Mouse (Mus musculus) midbrain, embryonic 11.5 days (tissue): Measurements from ENCODE around the gene Gm7137. TPM values are rescaled to one million over a fixed set of nuclear protein-coding genes. Genes with fewer than 3 reads are reported as not detected.
"Not testable (repeated sequence)": the region's sequence is repeated elsewhere in the genome, so short reads cannot be mapped to it uniquely, and the experiment has no call there.

Experiments
- ATAC-seq: fragments of 200-750 bp; cut with Nextera tagmentation; 2 replicates; pipeline ENCODE4 v1.8.0; 2017; ENCODE audit warnings: moderate TSS enrichment, moderate library complexity; ENCODE audit not compliant: low FRiP score
- DNase-seq: peaks from one replicate; pipeline ENCODE4 v3.0.0; 2015; ENCODE audit warnings: low spot score; ENCODE audit errors: missing footprints
- H3K27ac ChIP-seq: fragments of 300-500 bp; sonication (generic); 2 replicates; pipeline ENCODE4 v1.5.1; 2014; ENCODE audit warnings: low read depth, low read length
- H3K27me3 ChIP-seq: fragments of 300-500 bp; sonication (generic); 2 replicates; pipeline ENCODE4 v1.6.1; 2014; ENCODE audit warnings: mild to moderate bottlenecking, low read length, moderate library complexity, mixed read lengths; ENCODE audit not compliant: control insufficient read depth, insufficient read depth
- H3K36me3 ChIP-seq: fragments of 300-500 bp; sonication (generic); 2 replicates; pipeline ENCODE4 v1.6.1; 2014; ENCODE audit warnings: mild to moderate bottlenecking, low read length, moderate library complexity, mixed read lengths; ENCODE audit not compliant: control insufficient read depth, insufficient read depth
- H3K4me1 ChIP-seq: fragments of 300-500 bp; sonication (generic); 2 replicates; pipeline ENCODE4 v1.6.1; 2014; ENCODE audit warnings: low read length; ENCODE audit not compliant: control insufficient read depth, insufficient read depth
- H3K4me2 ChIP-seq: fragments of 300-500 bp; sonication (generic); 2 replicates; pipeline ENCODE4 v1.6.1; 2014; ENCODE audit warnings: mild to moderate bottlenecking, moderate library complexity
- H3K4me3 ChIP-seq: fragments of 300-500 bp; sonication (generic); 2 replicates; pipeline ENCODE4 v1.5.1; 2014; ENCODE audit warnings: low read depth, low read length
- H3K9ac ChIP-seq: fragments of 300-500 bp; sonication (generic); 2 replicates; pipeline ENCODE4 v1.6.1; 2014; ENCODE audit warnings: low read length
- H3K9me3 ChIP-seq: fragments of 300-500 bp; sonication (generic); 2 replicates; pipeline ENCODE4 v1.6.1; 2016; ENCODE audit warnings: low read length; ENCODE audit not compliant: control insufficient read depth
- WGBS: fragments of 180-500 bp; shearing (Covaris S2); extraction: QIAGEN DNeasy Blood & Tissue Kit; methylation state at CpG from one replicate; pipeline ENCODE4 v1.1.7; 2014; 5-methylcytosine and 5-hydroxymethylcytosine counted together
- polyA plus RNA-seq: library from polyadenylated mRNA; unstranded; fragments of >200 nt; fragmentation: Nextera tagmentation; extraction: Ambion mirVana; gene quantifications from 2 replicates; pipeline ENCODE4 v1.2.1, GENCODE M21; 2014

Gm7137 gene
- polyA plus RNA-seq, 1 experiment from 2014 or later = not detected

- 65% methylated on average over 8 of the region's 8 CpGs for WGBS
- H3K9me3 ChIP-seq = no peaks in the 10 kb centered on the region
- H3K36me3 ChIP-seq = no peaks in the 10 kb centered on the region
- peaks cover 2% of the 10 kb centered on the region; the same call in 1 of the 2 replicates for H3K4me1 ChIP-seq
- no peak within 1 kb of the TSS for H3K4me3 ChIP-seq
- H3K27ac ChIP-seq = no peak within 1 kb of the TSS
- H3K27me3 ChIP-seq = no peaks in the 10 kb centered on the region
- DNase-seq = peak; percentile 79
- no peak within 1 kb of the TSS for H3K9ac ChIP-seq
- no peak within 1 kb of the TSS for H3K4me2 ChIP-seq
- ATAC-seq = no peak
Measured at GRCm38 (mm10) chr10:77798921-77799508, 11.0 kb upstream of the Gm7137 start, which contains the start of gene Gm19668. Gene Gm19668 (minus strand): TSS chr10:77799133.

DNA sequence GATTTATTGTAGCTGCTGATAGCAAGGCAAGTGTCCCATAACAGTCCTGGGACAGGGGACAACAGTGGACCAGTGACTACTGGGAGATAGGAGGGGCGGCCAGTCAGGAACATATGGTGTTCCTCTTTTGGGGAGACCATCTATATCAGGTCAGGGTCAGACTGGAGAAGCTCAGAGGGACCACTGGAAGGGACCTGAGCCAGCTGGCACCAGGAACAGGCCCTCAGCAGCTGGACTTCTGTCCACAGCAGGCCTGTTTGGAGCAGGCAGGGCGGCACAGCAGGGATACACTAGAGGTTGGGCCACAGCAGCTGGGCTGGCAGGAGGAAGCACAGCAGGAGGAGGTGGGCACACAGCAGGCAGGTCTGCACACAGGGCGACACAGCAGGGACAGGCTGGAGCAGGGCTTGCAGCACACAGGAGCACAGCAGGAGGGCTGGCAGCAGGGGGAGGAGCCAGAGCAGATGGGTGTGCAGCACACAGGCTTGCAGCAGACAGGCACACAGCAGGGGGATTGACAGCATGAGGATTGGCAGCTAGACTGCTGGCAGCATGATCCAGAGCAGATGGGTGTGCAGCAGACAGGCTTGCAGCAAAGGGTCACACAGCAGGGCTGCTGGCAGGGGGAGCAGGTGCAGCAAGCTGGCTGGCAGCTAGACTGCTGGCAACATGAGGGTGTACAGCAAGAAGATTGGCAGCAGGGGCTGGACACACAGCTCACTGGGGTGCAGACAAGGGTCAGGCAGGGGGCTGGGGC, 10.3 kb upstream of the Gm7137 start:
- H3K27ac ChIP-seq, H3K27me3 ChIP-seq, H3K9ac ChIP-seq, H3K9me3 ChIP-seq, H3K36me3 ChIP-seq, ATAC-seq, H3K4me3 ChIP-seq, H3K4me2 ChIP-seq, H3K4me1 ChIP-seq: not testable (repeated sequence)
- peak; percentile 81 for DNase-seq
- 31% methylated on average over 3 of the region's 3 CpGs for WGBS

GRCm38 (mm10) chr10:77797677-77798076, 9.7 kb upstream of the Gm7137 start:
- peak; percentile 85 for DNase-seq
- ATAC-seq = no peak
- Histone ChIP-seq H3K27ac (no peak overlapping the region), H3K27me3 (no peaks in the 10 kb centered on the region), H3K4me1 (peaks cover 2% of the 10 kb centered on the region; the same call in 1 of the 2 replicates), H3K36me3 (no peaks in the 10 kb centered on the region), H3K9ac (no peak overlapping the region), H3K4me3 (no peak overlapping the region), H3K4me2 (no peak overlapping the region), H3K9me3 (no peaks in the 10 kb centered on the region)
- 19% methylated on average over 3 of the region's 3 CpGs for WGBS

DNA sequence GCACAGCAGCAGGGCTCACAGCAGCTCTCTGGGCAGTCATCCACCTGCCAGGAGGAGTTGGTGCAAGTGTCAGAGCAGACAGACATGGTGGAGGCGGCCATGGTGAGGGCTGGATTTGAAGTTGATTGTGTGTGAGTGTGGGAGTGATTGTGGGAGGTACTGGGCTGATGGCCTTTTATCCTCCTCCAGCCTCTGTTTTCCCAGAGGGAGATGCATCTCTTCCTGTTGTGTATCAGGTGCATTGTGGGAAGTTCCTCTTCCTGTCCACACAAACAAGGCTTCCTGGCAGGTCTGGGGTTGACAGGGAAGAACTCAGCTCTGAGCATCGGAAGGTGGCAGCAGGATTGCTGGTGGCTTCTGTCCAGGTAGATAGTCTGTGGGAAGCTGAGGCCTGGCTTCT, 7.0 kb upstream of the Gm7137 start, which contains the start of gene Gm9639:
TSS of gene Gm9639 (minus strand) at position 101 of the 400 bp plus-strand sequence.
- Histone ChIP-seq H3K27me3 (no peaks in the 10 kb centered on the region), H3K4me1 (peaks cover 2% of the 10 kb centered on the region; the same call in 1 of the 2 replicates), H3K4me2 (no peak within 1 kb of the TSS), H3K36me3 (no peaks in the 10 kb centered on the region), H3K9me3 (no peaks in the 10 kb centered on the region), H3K4me3 (no peak within 1 kb of the TSS), H3K9ac (no peak within 1 kb of the TSS), H3K27ac (no peak within 1 kb of the TSS)
- DNase-seq (peak; percentile 51), ATAC-seq (no peak)
- WGBS = 64% methylated on average over 2 of the region's 2 CpGs

DNA sequence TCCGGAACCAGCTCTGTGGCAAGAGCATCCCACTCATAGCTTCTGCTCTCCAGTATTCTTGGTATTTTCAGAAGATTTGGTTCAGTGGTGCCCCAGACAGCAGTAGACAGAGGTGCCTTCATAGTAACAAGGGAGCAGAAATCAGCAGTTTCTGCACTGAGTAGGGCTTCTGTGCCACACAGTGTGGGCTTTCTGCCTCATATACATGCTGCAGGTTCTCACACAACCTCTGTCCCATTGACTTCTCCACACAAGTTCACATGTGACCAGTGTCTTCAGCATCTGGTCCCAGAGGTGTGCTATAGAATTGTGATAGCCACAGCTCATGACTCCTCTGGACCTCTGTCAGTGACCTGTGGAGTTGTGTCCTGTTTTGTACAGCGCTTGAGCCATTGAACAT, 621 bp upstream of the Gm7137 start:
- no peak overlapping the region for H3K27ac ChIP-seq
- H3K9ac ChIP-seq = no peak overlapping the region
- no peaks in the 10 kb centered on the region for H3K36me3 ChIP-seq
- peak; percentile 76 for DNase-seq
- no peak for ATAC-seq
- WGBS = 88% methylated on average over 2 of the region's 2 CpGs
- H3K4me1 ChIP-seq = no peaks in the 10 kb centered on the region
- no peak overlapping the region for H3K4me2 ChIP-seq
- no peaks in the 10 kb centered on the region for H3K9me3 ChIP-seq
- H3K27me3 ChIP-seq = no peaks in the 10 kb centered on the region
- no peak overlapping the region for H3K4me3 ChIP-seq

- not testable (repeated sequence) for H3K27me3 ChIP-seq, DNase-seq, H3K4me2 ChIP-seq, H3K9ac ChIP-seq, H3K4me1 ChIP-seq, H3K4me3 ChIP-seq, H3K9me3 ChIP-seq, H3K36me3 ChIP-seq, H3K27ac ChIP-seq, ATAC-seq
- 100% methylated on average over 1 of the region's 3 CpGs for whole genome bisulfite sequencing
Measured at GRCm38 (mm10) chr10:77783396-77783795, 4.6 kb downstream of the Gm7137 start.

DNA sequence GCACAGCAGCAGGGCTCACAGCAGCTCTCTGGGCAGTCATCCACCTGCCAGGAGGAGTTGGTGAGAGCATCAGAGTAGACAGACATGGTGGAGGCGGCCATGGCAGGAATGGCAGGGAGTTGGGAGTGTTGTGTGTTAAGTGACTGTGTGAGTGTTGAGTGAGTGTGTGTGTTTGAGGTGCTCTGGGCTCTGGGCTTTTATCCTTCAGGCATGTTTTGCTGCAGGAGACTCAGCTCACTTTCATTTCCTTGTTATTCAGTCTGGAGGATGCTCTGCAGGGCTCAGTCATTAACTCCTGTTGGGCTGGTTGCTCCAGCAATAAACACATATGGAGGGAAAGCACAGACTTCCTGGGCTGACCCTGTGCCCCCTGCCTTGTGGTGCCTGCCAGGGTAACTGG, 5.6 kb downstream of the Gm7137 start, which contains the start of gene Gm3250:
TSS of gene Gm3250 (minus strand) at position 101 of the 400 bp plus-strand sequence.
- H3K9me3 ChIP-seq, H3K36me3 ChIP-seq, ATAC-seq, H3K27ac ChIP-seq, H3K9ac ChIP-seq, H3K4me1 ChIP-seq, H3K27me3 ChIP-seq, DNase-seq, H3K4me3 ChIP-seq, H3K4me2 ChIP-seq: not testable (repeated sequence)
- no CpG with 5 or more reads among the region's 1 CpGs for WGBS

DNA sequence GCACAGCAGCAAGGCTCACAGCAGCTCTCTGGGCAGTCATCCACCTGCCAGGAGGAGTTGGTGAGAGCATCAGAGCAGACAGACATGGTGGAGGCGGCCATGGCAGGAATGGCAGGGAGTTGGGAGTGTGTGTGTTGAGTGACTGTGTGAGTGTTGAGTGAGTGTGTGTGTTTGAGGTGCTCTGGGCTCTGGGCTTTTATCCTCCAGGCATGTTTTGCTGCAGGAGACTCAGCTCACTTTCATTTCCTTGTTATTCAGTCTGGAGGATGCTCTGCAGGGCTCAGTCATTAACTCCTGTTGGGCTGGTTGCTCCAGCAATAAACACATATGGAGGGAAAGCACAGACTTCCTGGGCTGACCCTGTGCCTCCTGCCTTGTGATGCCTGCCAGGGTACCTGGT, 11.2 kb downstream of the Gm7137 start, which contains the start of gene Gm7138:
TSS of gene Gm7138 (minus strand) at position 101 of the 400 bp plus-strand sequence.
- not testable (repeated sequence) for H3K4me3 ChIP-seq, H3K27ac ChIP-seq, H3K4me1 ChIP-seq, H3K27me3 ChIP-seq, H3K36me3 ChIP-seq, H3K9me3 ChIP-seq, H3K9ac ChIP-seq, DNase-seq, ATAC-seq, H3K4me2 ChIP-seq
- 62% methylated on average over 1 of the region's 1 CpGs for WGBS

DNA sequence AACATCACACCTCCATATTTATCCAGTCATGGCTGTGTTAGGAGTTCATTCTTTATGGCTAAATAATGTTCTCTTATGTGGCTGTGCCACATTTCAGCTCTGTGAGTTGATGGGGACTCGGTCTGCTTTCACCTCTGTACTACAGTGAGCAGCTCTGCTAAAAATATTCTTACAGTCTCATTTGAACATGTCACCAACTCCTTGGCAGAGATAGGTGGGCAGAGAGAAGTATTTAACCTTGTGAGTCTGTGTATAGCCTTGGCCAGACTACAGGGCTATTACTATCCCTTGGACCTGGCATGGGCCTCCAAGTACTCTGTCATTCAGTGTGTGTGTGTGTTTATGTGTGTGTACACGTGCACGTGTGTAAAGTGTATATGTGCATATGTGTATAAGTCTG, 15.9 kb downstream of the Gm7137 start:
- H3K27ac ChIP-seq, H3K4me2 ChIP-seq, DNase-seq, H3K36me3 ChIP-seq, ATAC-seq, H3K4me3 ChIP-seq, H3K27me3 ChIP-seq, H3K4me1 ChIP-seq, H3K9me3 ChIP-seq, H3K9ac ChIP-seq: not testable (repeated sequence)
- 75% methylated on average over 1 of the region's 3 CpGs for WGBS
